Mouse (Mus musculus) layer of hippocampus, postnatal 36 days (tissue): ENCODE measurements around the gene Tapbp. TPM values are rescaled to one million over a fixed set of nuclear protein-coding genes. Genes with fewer than 3 reads are reported as not detected.
"Not testable (repeated sequence)": the region's sequence is repeated elsewhere in the genome, so short reads cannot be mapped to it uniquely, and the experiment has no call there.

ENCODE experiments used
- DNase-seq, 2 experiments: peaks; one replicate each; pipeline ENCODE4 v3.0.0; 2022
- total RNA-seq, 2 experiments: library from RNA; stranded (reverse); gene quantifications; 2 replicates each; pipeline ENCODE4 v1.2.3; 2021

The Tapbp gene
- total RNA-seq, 2 experiments from 2014 or later: 32.5 to 38.9 TPM

DNA sequence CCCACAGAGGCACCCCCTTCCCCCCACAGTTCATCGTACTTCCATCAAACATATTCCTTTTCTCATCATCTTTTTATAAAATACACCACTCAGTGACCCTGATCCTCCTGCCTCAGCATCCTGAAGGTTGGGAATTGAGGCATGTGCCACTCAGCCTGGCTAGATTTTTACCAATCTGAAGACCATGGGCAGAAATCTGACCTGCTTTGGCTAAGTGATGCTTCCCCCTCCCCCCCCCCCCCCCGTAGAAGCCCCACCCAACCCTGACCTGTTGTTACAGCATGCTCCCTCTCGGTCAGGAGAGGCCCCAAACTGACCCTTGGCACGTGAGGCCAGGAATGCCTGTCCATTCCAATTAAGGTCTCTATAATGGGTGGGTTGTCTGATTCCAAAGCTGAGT, 10.9 kb upstream of the Tapbp start, which contains the start of gene Platr17:
Gene Platr17, plus strand, starts transcription at position 301 of the 400 bp plus-strand sequence.
- DNase-seq: not testable (repeated sequence)

DNA sequence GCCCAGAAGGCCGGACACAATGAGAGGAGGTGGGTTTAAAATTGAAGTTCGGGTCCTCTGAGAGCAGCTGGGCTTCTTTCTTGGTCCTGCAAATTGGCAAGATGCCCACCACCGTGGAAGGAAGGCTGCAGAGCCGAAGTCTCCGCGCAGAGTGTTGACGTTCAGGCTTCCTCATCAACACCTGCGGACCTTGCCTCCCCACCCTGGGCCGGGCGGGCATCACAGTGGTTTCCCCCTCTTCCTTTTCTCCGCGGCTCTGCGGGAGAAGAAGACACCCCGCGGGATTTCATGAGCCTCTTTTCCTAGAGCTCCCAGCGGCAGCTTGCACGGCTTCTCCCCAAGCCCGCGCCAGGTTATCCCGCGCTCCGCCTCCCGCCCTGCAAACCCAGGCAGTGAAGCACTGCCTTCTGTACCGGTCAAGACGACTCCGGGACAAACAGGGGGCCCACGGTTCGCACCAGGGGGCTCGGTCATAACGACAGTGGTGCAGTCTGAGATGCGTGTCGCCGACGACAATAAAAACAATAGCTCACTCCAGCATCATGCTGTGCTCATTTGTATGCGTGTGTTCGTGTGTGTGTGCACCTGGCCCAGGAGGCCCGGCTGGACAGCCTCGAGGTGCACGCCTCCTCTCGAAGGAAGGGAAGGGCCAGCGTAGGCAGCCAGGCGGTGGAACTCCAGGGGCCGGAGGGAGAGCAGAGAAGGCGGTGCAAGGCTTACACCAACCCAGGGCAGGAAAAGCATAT, 7.2 kb upstream of the Tapbp start:
- peak; percentile 55 for DNase-seq

DNA sequence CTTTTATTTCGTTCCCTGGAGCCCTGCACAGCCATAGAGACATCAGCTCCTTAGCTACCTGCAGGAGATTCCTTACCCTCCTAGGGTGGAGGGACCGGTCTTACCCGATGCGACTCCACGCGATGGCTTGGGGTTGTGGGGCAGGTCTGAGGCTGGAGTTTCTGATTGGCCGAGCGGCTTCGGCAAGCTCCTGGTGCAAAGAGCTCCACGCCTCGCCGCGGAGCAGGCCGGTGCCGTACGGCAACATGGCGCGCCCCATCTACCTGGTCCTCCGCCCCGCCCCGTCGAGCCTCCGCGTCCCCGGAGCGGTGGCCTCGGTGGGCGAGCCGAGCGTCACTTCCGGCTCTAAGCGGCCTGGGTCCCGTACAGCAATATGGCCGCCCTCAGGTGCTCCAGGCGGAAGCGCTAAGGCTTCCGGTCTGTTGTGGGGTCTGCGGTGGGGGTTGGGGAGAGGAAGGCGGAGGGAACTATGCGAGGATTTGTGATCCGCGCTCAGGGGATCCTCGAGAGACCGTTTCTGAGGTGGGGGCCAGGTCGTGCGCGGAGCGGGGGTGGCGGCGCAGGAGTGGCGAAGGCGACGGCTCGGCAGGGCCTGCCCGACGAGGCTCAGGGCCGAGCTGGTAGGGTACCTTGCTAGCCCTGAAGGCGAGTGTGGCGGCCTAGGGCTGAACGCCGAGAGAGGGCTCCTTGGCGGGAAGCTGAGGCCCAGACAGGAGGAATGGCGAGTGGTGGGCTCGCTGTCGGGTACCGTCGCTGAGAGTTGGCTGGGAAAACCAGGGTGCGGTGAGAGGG, 6.4 kb upstream of the Tapbp start, which contains the start of gene Daxx:
Gene Daxx, plus strand, starts transcription at position 338 of the 792 bp plus-strand sequence.
- peak; percentile 99 for DNase-seq

DNA sequence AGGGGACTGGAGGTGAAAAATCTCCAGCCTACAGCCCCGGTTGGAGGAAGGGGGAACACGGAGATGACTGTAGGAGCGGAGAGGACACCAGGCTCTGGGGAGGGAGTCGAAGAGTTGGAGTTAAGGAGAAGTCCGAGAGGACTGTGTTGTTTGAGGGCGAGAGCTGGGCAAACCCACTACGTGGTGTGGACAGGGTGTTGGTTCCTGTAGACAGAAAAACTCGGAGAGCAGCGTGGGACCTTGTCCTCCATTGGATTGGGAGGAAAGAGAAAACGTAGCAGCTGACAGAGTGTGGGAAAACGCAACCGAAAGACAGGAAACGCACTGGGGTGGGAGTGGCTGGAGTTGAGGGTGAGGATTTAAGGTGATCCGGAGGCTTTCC, 5.8 kb upstream of the Tapbp start:
- no peak for DNase-seq

DNA sequence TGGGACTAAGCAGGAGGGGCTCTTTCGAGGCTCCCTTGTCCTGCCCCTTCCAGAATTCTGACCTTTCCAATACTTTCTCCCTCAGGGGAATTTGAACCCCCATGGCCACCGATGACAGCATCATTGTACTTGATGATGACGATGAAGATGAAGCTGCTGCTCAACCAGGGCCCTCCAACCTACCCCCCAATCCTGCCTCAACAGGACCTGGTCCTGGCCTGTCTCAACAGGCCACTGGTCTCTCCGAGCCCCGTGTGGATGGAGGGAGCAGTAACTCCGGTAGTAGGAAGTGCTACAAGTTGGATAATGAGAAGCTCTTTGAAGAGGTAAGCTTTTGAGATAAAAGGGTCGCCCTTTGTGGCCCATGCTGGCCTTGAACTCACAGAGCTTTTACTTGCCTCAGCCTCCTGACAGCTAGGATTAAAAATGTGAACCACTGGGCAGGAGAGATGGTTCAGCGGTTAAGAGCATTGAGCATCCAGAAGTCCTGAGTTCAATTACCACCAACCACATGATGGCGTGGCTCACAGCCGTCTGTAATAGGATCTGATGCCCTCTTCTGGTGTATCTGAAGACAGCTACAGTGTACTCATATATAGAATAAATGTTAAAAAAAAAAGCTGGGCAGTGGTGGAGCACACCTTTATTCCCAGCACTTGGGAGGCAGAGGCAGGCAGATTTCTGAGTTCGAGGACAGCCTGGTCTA, 5.2 kb upstream of the Tapbp start:
- no peak for DNase-seq

DNA sequence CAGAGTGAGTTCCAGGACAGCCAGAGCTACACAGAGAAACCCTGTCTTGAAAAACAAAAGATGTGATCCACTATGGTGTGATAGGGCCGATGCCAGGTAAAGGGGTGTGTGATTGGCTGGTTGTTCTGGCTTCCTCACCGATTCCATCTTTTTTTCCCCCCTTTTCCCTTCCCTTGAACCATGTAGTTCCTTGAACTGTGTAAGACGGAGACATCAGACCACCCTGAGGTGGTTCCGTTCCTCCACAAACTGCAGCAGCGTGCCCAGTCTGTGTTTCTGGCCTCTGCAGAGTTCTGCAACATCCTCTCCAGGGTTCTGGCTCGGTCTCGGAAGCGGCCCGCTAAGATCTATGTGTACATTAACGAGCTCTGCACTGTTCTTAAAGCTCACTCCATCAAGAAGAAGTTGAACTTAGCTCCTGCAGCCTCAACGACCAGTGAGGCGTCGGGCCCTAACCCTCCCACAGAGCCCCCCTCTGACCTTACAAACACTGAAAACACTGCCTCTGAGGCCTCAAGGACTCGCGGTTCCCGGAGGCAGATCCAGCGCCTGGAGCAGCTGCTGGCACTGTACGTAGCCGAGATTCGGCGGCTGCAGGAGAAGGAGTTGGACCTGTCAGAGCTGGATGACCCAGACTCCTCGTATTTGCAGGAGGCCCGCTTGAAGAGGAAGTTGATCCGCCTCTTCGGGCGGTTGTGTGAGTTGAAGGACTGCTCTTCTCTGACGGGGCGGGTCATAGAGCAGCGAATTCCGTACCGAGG, 4.5 kb upstream of the Tapbp start:
- no peak for DNase-seq

DNA sequence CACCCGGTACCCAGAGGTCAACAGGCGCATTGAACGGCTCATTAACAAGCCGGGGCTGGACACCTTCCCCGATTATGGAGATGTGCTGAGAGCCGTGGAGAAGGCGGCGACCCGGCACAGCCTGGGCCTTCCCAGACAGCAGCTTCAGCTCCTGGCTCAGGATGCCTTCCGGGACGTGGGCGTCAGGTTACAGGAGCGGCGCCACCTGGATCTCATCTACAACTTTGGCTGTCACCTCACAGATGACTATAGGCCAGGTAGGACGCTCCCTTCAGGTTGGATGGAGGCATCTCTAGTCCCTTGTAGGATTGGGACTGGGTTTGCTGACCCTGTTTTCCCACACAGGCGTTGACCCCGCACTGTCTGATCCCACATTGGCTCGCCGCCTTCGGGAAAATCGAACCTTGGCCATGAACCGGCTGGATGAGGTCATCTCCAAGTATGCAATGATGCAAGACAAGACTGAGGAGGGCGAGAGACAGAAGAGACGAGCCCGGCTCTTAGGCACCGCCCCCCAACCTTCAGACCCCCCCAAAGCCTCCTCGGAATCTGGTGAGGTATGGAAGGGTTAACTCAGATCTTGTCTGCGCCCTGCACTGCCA, 3.8 kb upstream of the Tapbp start:
- no peak for DNase-seq

DNA sequence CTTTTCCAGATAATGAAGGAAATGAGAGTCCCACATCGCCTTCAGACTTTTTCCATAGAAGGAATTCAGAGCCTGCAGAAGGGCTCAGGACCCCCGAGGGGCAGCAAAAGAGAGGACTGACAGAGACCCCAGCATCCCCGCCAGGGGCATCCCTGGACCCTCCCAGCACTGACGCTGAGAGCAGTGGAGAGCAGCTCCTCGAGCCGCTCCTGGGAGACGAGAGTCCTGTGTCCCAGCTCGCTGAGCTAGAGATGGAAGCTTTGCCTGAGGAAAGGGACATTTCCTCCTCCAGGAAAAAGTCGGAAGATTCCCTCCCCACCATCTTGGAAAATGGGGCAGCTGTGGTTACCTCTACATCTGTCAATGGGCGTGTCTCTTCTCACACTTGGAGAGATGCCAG, 2.4 kb upstream of the Tapbp start:
- no peak for DNase-seq

DNA sequence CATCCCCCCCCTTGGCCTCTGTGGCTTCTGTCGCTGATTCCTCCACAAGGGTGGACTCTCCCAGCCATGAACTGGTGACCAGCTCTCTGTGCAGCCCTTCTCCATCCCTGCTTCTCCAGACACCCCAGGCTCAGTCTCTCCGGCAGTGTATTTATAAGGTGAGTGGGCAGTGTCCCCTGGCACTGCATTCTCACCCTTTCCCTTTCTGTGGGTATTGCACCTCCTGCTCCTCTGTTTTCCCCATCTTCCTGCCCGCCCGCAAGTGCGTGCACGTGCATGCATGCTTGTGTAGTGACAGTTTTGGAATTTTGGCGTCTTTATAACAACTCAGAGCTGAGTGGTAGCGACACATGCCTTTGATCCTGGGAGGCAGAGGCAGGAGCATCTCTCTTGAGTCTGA, 1.8 kb upstream of the Tapbp start:
- DNase-seq: no peak

DNA sequence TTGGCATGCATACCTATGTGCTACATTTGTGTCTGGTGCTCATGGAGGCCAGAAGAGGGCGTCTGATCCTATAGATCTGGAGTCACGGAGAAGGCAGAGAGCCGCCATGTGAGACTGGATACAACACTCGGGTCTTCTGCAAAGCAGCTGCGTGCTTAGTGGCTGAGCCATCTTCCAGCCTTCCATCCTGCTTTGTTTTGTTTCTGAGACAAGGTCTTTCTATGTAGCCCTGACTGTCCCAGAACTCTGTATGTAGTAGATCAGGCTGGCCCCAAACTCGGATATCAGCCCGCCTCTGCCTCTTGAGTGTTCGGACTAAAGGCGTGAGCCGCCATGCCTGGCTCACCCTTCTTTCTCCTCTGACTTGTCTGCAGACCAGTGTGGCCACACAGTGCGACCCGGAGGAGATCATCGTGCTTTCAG, 719 bp upstream of the Tapbp start:
- no peak for DNase-seq

DNA sequence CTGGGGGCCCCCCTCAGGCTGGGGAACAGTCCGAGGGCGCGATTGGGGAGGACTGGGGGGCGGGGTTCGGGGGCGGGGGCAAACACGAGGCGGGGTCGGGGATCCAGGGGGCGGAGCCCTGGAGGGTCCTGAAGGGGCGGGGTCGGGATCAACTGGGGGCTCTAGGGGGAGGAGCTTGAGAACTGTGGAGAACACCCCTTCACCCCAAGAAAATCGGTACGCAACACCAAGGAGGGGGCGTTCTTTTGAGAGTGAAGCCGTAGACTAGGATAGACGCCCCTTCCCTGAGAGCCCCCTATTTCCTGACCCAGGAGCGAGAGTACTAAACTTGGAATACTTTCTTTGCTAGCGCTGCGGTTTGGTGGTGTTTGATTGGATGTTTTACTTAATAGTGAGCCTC, 595 bp downstream of the Tapbp start:
- DNase-seq: no peak

DNA sequence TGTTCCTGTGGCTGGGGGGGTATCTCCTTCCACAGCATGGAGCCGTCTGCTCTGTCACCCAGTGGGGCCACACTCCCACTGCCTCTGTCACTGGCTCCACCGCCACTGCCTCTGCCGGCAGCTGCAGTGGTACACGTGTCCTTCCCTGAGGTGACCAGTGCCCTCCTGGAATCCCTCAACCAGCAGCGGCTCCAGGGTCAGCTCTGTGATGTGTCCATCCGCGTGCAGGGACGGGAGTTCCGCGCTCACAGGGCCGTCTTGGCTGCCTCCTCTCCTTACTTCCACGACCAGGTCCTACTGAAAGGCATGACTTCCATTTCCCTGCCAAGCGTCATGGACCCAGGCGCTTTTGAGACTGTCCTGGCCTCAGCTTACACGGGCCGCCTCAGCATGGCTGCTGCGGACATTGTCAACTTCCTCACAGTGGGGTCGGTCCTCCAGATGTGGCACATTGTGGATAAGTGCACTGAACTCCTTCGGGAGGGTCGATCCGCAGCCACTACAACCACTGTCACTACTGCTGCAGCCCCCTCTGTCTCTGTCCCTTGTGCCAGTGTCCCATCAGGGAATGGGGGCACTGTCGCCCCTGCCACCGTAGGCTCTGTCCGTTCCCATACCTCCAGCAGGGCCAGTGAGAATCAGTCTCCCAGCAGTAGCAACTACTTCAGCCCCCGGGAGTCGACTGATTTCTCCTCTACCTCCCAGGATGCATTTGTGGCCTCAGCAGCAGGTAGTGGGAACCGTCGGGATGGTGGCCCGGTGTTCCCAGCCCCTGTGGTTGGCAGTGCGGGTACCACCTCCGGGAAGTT, 1.4 kb downstream of the Tapbp start:
- no peak for DNase-seq

DNA sequence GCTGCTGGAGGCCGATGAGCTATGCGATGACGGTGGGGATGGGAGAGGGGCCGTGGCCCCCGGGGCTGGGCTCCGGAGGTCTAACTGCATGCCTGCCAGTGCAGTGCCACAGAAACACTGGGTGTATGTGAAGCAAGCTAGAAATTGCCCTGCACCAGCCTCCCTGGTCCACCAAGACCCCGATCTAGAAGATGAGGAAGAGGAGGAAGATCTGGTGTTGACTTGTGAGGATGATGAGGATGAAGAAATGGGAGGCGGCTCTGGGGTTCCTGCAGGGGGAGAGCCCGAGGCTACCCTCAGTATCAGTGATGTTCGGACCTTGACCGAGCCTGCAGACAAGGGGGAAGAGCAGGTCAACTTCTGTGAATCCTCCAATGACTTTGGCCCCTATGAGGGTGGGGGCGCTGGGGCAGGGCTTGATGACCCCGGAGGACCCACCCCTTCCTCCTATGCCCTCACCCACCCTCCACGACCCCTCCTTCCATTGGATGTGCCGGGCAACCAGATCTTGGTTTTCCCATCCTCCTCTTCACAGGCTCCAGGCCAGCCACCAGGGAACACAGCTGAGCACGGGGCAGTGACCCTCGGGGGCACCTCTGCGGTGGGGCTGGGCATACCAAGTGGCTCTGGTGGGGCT, 2.1 kb downstream of the Tapbp start:
- DNase-seq: no peak

DNA sequence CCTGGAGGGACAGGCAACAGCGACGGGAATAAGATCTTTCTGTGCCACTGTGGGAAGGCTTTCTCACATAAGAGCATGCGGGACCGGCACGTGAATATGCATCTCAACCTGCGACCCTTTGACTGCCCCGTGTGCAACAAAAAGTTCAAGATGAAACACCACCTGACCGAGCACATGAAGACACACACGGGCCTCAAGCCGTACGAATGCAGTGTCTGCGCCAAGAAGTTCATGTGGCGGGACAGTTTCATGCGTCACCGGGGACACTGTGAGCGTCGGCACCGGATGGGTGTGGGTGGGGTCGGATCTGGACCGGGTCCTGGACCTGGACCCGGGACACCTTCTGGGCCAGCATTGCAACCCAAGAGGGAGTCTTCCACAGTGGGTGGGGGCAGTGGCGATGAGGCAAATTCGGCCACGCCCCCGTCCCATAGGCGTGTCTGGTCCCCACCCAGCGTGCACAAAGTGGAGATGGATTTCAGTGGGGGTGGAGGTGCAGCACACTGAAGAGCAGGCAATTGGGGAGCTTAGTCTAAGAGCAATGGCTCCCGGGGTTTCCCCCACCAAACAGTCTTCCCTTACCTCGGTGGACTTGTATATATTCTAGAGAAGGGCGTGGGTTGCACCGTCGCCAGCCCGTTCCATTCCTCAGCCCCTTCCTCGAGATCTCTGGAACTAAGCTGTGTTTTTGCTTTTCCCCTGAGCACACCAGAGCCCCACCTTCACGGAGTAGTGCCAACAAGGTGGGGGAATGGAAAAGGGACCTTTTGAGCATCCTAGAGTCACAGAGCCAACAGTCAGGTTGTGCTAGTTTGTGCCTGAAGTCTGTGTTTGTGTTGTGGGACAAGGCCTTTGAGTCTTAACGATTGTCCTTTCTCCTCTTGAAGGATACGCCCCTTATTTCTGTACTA, 2.8 kb downstream of the Tapbp start:
- no peak for DNase-seq

DNA sequence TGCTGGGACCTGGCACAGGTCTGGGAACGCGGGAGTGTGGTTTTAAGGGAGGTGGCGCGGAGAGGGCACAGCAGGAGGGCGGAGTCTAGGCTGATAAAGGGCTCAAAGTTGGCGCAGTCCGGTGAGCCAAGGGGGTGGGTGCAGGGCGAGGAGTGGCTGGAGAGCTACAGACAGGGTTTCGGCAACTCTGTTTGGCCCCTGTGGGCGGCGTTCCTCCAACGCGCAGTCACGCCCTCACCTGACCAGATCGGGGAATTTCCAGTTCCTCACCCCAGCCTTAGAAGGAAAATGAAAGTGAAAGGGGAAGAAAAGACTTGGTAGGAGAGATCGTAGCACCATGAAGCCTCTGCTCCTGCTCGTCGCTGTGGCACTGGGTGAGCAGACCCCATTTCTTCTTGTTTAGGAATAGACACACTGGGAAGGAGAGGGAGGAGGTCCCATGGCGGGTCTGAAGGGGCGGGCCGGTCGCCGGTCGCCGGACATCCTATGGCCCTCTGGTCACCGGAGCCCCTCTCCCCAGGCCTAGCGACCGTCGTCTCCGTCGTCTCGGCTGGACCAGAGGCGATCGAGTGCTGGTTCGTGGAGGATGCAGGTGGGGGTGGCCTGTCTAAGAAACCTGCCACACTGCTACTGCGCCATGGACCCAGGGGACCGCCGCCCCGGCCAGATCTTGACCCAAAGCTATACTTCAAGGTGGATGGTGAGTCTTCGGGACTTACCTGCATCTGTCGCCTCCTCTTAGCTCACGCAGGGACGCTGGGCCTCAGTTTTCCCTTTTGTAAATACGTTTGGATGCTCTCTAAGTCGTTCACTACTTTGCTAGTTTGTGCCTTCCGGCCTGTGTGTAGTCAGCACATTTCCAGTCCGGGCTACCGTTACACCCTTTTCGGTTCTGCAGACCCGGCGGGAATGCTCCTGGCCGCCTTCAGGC, 3.9 kb downstream of the Tapbp start:
- DNase-seq: no peak

DNA sequence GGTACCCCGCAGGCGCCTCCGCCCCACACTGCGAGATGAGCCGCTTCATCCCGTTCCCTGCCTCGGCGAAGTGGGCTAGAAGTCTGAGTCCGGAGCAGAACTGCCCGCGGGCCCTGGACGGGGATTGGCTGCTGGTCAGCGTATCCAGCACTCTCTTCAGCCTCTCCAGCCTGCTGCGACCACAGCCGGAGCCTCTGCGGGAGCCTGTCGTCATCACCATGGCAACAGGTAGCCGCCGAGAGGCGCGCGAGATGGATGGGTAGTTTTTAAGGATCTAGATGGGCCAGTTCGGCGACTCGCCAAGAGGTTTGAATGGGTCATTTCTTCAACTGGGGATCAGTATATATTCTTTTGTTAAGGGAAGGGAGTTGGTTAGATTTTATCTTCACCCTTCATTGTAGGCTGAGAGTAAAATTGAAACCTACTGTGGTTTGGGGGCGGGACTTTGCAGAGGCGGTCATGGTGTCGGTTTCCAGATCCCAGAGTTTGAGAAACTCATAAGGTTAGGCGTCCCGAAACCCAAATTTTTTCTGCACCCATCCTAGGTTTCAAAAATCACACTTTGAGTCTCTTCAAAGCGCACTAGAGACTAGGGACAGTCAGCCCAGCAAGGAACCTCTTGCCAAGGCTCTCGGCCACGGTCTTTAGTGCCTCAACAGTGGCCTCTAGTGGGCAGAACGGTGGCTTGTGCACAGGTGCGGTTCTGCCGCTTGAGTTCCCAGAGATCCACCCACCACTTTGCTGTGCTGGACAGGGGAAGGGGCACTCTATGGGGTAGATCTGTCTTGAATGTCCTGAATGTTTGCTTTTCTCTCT, 4.8 kb downstream of the Tapbp start:
- peak; percentile 74 to 75 for DNase-seq

DNA sequence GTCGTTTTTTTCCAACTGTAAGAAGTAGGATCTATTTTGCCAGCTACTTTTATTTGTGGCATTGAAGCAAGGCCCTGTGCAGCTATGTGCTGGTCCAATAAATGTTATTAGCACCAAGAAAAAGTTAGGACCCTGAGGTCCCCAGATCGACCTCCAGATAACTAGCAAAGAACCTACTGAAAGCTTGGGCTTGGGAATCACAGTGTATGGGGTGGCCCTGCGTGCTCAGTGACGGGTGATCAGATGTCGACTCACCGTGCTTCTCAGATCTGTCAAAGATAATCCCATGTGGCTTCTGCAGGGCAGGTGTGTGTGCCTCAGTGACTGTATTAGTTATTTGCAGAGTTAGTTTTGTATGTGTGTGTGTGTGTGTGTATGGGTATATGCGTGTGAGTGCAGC, 5.7 kb downstream of the Tapbp start:
- no peak for DNase-seq
